Mouse (Mus musculus): ENCODE data around the gene Vmn2r10. TPM values are rescaled to one million over a fixed set of nuclear protein-coding genes. Genes with fewer than 3 reads are reported as not detected.

The Vmn2r10 gene
- polyA plus RNA-seq (2017; shearing (Covaris generic)), result under 1 TPM in 1 of 2 experiments, not detected in 1; 0.18 TPM

GRCm38 (mm10) chr5:109006427-109006826 is at the start of gene Vmn2r10:
TSS of gene Vmn2r10 (minus strand) at chr5:109006527.

Other genes starting within 250 kb of the Vmn2r10 start
- gene Rnf212, start 231.5 kb downstream of the Vmn2r10 start, polyA plus RNA-seq (2017; shearing (Covaris generic)), result not detected
- gene Tmed11, start 211.2 kb downstream of the Vmn2r10 start, polyA plus RNA-seq (2017; shearing (Covaris generic)), result not detected
- gene Vmn2r8, start 197.7 kb downstream of the Vmn2r10 start, polyA plus RNA-seq (2017; shearing (Covaris generic)), result not detected
- gene Vmn2r9, start 153.9 kb downstream of the Vmn2r10 start, polyA plus RNA-seq (2017; shearing (Covaris generic)), result under 1 TPM in 1 of 2 experiments, not detected in 1; 0.05 TPM
- under 1 TPM; 0.07 to 0.14 TPM for gene Vmn2r11, start 53.0 kb upstream of the Vmn2r10 start, polyA plus RNA-seq (2017; shearing (Covaris generic))
- not detected for gene Vmn2r12, start 91.4 kb upstream of the Vmn2r10 start, polyA plus RNA-seq (2017; shearing (Covaris generic))
- gene Vmn2r13, start 185.7 kb upstream of the Vmn2r10 start, polyA plus RNA-seq (2017; shearing (Covaris generic)), result not detected
- gene Vmn2r14, start 218.2 kb upstream of the Vmn2r10 start, polyA plus RNA-seq (2017; shearing (Covaris generic)), result under 1 TPM in 1 of 2 experiments, not detected in 1; 0.02 TPM

Data from activated CD4-positive, CD25-positive, alpha-beta regulatory T cell (primary cell).